Mouse (Mus musculus): ENCODE measurements around the gene Raet1d. TPM values are rescaled to one million over a fixed set of nuclear protein-coding genes. Genes with fewer than 3 reads are reported as not detected.
"Not testable (repeated sequence)": the region's sequence is repeated elsewhere in the genome, so short reads cannot be mapped to it uniquely, and the experiment has no call there.

Gene Raet1d
- polyA plus RNA-seq (2015; fragmentation: Nextera tagmentation; extraction: Ambion mirVana), result 2.6 and 3.1 TPM in 2 replicates

GRCm38 (mm10) chr10:22360252-22360651, at the start of gene Raet1d:
Gene Raet1d, plus strand, starts transcription at chr10:22360552.
- H3K4me3 ChIP-seq (replicated peaks; ENCODE audit: low read length); H3K27me3 ChIP-seq (replicated peaks; ENCODE audit: control insufficient read depth, insufficient read depth, low read length); H3K9ac ChIP-seq (replicated peaks; ENCODE audit: low read depth, low read length); H3K4me2 ChIP-seq (ENCODE audit: low read length); H3K4me1 ChIP-seq (replicated peaks; ENCODE audit: control insufficient read depth, insufficient read depth, low read length); ATAC-seq; H3K27ac ChIP-seq (ENCODE audit: low read length); H3K9me3 ChIP-seq (ENCODE audit: control insufficient read depth, low read length); H3K36me3 ChIP-seq (ENCODE audit: control insufficient read depth, insufficient read depth): not testable (repeated sequence)
- 79% methylated on average over 3 of the region's 3 CpGs for WGBS

- H3K9ac ChIP-seq (replicated peaks; ENCODE audit: low read depth, low read length), result no peak overlapping the region
Observed at GRCm38 (mm10) chr10:22322858-22323257, 37.5 kb upstream of the Raet1d start.

GRCm38 (mm10) chr10:22345721-22346120, 14.6 kb upstream of the Raet1d start:
- H3K9ac ChIP-seq (replicated peaks; ENCODE audit: low read depth, low read length); ATAC-seq; H3K27ac ChIP-seq (ENCODE audit: low read length); H3K27me3 ChIP-seq (replicated peaks; ENCODE audit: control insufficient read depth, insufficient read depth, low read length); H3K4me3 ChIP-seq (replicated peaks; ENCODE audit: low read length); H3K4me2 ChIP-seq (ENCODE audit: low read length); H3K9me3 ChIP-seq (ENCODE audit: control insufficient read depth, low read length); H3K4me1 ChIP-seq (replicated peaks; ENCODE audit: control insufficient read depth, insufficient read depth, low read length); H3K36me3 ChIP-seq (ENCODE audit: control insufficient read depth, insufficient read depth): not testable (repeated sequence)
- 85% methylated on average over 4 of the region's 4 CpGs for WGBS

More at GRCm38 (mm10) chr10:22322858-22323257, 37.5 kb upstream of the Raet1d start:
- H3K4me3 ChIP-seq (replicated peaks; ENCODE audit: low read length), result no peak overlapping the region
- H3K27me3 ChIP-seq (replicated peaks; ENCODE audit: control insufficient read depth, insufficient read depth, low read length), result no peaks in the 10 kb centered on the region
- WGBS, result 90% methylated on average over 2 of the region's 2 CpGs
- no peak overlapping the region for H3K4me2 ChIP-seq (ENCODE audit: low read length)
- ATAC-seq, result no peak
- H3K27ac ChIP-seq (ENCODE audit: low read length), result no peak overlapping the region
- no peaks in the 10 kb centered on the region for H3K4me1 ChIP-seq (replicated peaks; ENCODE audit: control insufficient read depth, insufficient read depth, low read length)
- no peaks in the 10 kb centered on the region for H3K36me3 ChIP-seq (ENCODE audit: control insufficient read depth, insufficient read depth)
- no peaks in the 10 kb centered on the region for H3K9me3 ChIP-seq (ENCODE audit: control insufficient read depth, low read length)

GRCm38 (mm10) chr10:22353548-22354195, 6.7 kb upstream of the Raet1d start:
- ATAC-seq; H3K4me3 ChIP-seq (replicated peaks; ENCODE audit: low read length): not testable (repeated sequence)
- 85% methylated on average over 6 of the region's 6 CpGs for WGBS

GRCm38 (mm10) chr10:22354196-22354574, 6.2 kb upstream of the Raet1d start:
- H3K4me1 ChIP-seq (replicated peaks; ENCODE audit: control insufficient read depth, insufficient read depth, low read length); H3K9me3 ChIP-seq (ENCODE audit: control insufficient read depth, low read length); H3K27ac ChIP-seq (ENCODE audit: low read length); H3K4me2 ChIP-seq (ENCODE audit: low read length); H3K4me3 ChIP-seq (replicated peaks; ENCODE audit: low read length); ATAC-seq; H3K27me3 ChIP-seq (replicated peaks; ENCODE audit: control insufficient read depth, insufficient read depth, low read length); H3K36me3 ChIP-seq (ENCODE audit: control insufficient read depth, insufficient read depth); H3K9ac ChIP-seq (replicated peaks; ENCODE audit: low read depth, low read length): not testable (repeated sequence)
- WGBS, result 78% methylated on average over 2 of the region's 2 CpGs

More at GRCm38 (mm10) chr10:22353548-22354195, 6.7 kb upstream of the Raet1d start:
- not testable (repeated sequence) for H3K4me1 ChIP-seq (replicated peaks; ENCODE audit: control insufficient read depth, insufficient read depth, low read length); H3K9me3 ChIP-seq (ENCODE audit: control insufficient read depth, low read length); H3K27ac ChIP-seq (ENCODE audit: low read length); H3K4me2 ChIP-seq (ENCODE audit: low read length); H3K27me3 ChIP-seq (replicated peaks; ENCODE audit: control insufficient read depth, insufficient read depth, low read length); H3K9ac ChIP-seq (replicated peaks; ENCODE audit: low read depth, low read length); H3K36me3 ChIP-seq (ENCODE audit: control insufficient read depth, insufficient read depth)

GRCm38 (mm10) chr10:22357373-22357772, 3.0 kb upstream of the Raet1d start:
- H3K4me1 ChIP-seq (replicated peaks; ENCODE audit: control insufficient read depth, insufficient read depth, low read length); ATAC-seq; H3K9ac ChIP-seq (replicated peaks; ENCODE audit: low read depth, low read length); H3K4me3 ChIP-seq (replicated peaks; ENCODE audit: low read length); H3K36me3 ChIP-seq (ENCODE audit: control insufficient read depth, insufficient read depth); H3K27ac ChIP-seq (ENCODE audit: low read length); H3K27me3 ChIP-seq (replicated peaks; ENCODE audit: control insufficient read depth, insufficient read depth, low read length); H3K9me3 ChIP-seq (ENCODE audit: control insufficient read depth, low read length); H3K4me2 ChIP-seq (ENCODE audit: low read length): not testable (repeated sequence)
- WGBS, result 78% methylated on average over 1 of the region's 1 CpGs

- H3K9ac ChIP-seq (replicated peaks; ENCODE audit: low read depth, low read length); H3K27me3 ChIP-seq (replicated peaks; ENCODE audit: control insufficient read depth, insufficient read depth, low read length); H3K9me3 ChIP-seq (ENCODE audit: control insufficient read depth, low read length); H3K36me3 ChIP-seq (ENCODE audit: control insufficient read depth, insufficient read depth); H3K4me3 ChIP-seq (replicated peaks; ENCODE audit: low read length); H3K27ac ChIP-seq (ENCODE audit: low read length); H3K4me2 ChIP-seq (ENCODE audit: low read length); H3K4me1 ChIP-seq (replicated peaks; ENCODE audit: control insufficient read depth, insufficient read depth, low read length): not testable (repeated sequence)
- 83% methylated on average over 1 of the region's 2 CpGs for WGBS
- ATAC-seq, result 0 out of 2 replicates have a peak, but pooled peaks have one; percentile 6
Observed at GRCm38 (mm10) chr10:22360957-22361356, 605 bp downstream of the Raet1d start.

GRCm38 (mm10) chr10:22361415-22362352, 1.3 kb downstream of the Raet1d start:
- not testable (repeated sequence) for H3K4me1 ChIP-seq (replicated peaks; ENCODE audit: control insufficient read depth, insufficient read depth, low read length); H3K9ac ChIP-seq (replicated peaks; ENCODE audit: low read depth, low read length); H3K36me3 ChIP-seq (ENCODE audit: control insufficient read depth, insufficient read depth); H3K4me3 ChIP-seq (replicated peaks; ENCODE audit: low read length); H3K27me3 ChIP-seq (replicated peaks; ENCODE audit: control insufficient read depth, insufficient read depth, low read length); H3K27ac ChIP-seq (ENCODE audit: low read length); H3K9me3 ChIP-seq (ENCODE audit: control insufficient read depth, low read length)
- peak overlapping the region; percentile 39 for H3K4me2 ChIP-seq (ENCODE audit: low read length)
- 0% methylated on average over 8 of the region's 15 CpGs for WGBS
- ATAC-seq, result peak; percentile 93

GRCm38 (mm10) chr10:22362466-22362865, 2.1 kb downstream of the Raet1d start:
- H3K4me1 ChIP-seq (replicated peaks; ENCODE audit: control insufficient read depth, insufficient read depth, low read length); H3K4me2 ChIP-seq (ENCODE audit: low read length); H3K27me3 ChIP-seq (replicated peaks; ENCODE audit: control insufficient read depth, insufficient read depth, low read length); ATAC-seq; H3K36me3 ChIP-seq (ENCODE audit: control insufficient read depth, insufficient read depth); H3K9me3 ChIP-seq (ENCODE audit: control insufficient read depth, low read length); H3K4me3 ChIP-seq (replicated peaks; ENCODE audit: low read length); H3K9ac ChIP-seq (replicated peaks; ENCODE audit: low read depth, low read length); H3K27ac ChIP-seq (ENCODE audit: low read length): not testable (repeated sequence)
- 86% methylated on average over 2 of the region's 2 CpGs for WGBS

Measured in forebrain, embryonic 16.5 days (tissue).